Mouse (Mus musculus) embryonic facial prominence, embryonic 10.5 days (tissue): Measurements from ENCODE around the gene Ddx10. TPM values are rescaled to one million over a fixed set of nuclear protein-coding genes. Genes with fewer than 3 reads are reported as not detected.

Experiments used
- DNase-seq: peaks from one replicate; pipeline ENCODE4 v3.0.0-alpha.2; 2017; ENCODE audit warnings: low spot score
- H3K27ac ChIP-seq: fragments of 300-500 bp; sonication (generic); replicated peaks from 2 replicates; pipeline ENCODE4 v1.5.1; 2016; ENCODE audit warnings: mild to moderate bottlenecking
- H3K27me3 ChIP-seq: fragments of 300-500 bp; sonication (generic); replicated peaks from 2 replicates; pipeline ENCODE4 v1.6.1; 2016; ENCODE audit warnings: low read depth, mild to moderate bottlenecking; ENCODE audit not compliant: poor library complexity, severe bottlenecking
- H3K36me3 ChIP-seq: fragments of 300-500 bp; sonication (generic); replicated peaks from 2 replicates; pipeline ENCODE4 v1.6.1; 2016; ENCODE audit warnings: mild to moderate bottlenecking, moderate library complexity
- H3K4me1 ChIP-seq: fragments of 300-500 bp; sonication (generic); 2 replicates; pipeline ENCODE4 v1.6.1; 2016
- H3K4me3 ChIP-seq: fragments of 300-500 bp; sonication (generic); 2 replicates; pipeline ENCODE4 v1.5.1; 2016; ENCODE audit warnings: mild to moderate bottlenecking, moderate library complexity
- H3K9me3 ChIP-seq: fragments of 300-500 bp; sonication (generic); 2 replicates; pipeline ENCODE4 v1.6.1; 2016; ENCODE audit warnings: mild to moderate bottlenecking
- WGBS: fragments of 180-500 bp; shearing (Covaris S2); methylation state at CpG from one replicate; pipeline ENCODE4 v1.1.7; 2016; 5-methylcytosine and 5-hydroxymethylcytosine counted together
- polyA plus RNA-seq: library from polyadenylated mRNA; unstranded; fragments of >200 nt; fragmentation: Nextera tagmentation; extraction: Ambion mirVana; gene quantifications from 2 replicates; pipeline ENCODE4 v1.2.1, GENCODE M21; 2016

The Ddx10 gene
- 30.3 and 30.8 TPM in 2 replicates for polyA plus RNA-seq

DNA sequence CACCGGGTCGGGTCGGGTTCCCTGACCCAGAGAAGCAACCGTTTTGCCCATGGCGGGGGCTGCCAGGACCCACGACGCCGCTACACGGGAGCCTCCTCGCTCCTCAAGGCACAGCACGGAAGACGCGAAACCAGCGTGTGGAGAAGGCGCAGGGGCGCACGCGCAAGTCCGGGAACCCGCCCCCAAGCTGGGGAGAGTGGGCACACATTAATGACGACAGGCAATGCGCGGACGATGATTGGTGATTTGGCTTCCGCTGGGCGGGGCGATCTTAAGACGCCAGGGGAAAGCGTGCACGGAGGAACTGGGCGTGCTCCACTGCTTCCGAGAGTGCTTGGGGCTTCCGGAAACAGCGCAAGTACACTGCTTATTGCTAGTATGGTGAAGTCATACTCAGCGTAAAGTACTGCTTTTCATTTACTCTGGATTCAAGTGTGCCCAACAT lies at the start of gene Ddx10:
Ddx10 (minus strand) TSS at position 101 of the 445 bp plus-strand sequence.
- under 1% methylated on average over 35 of the region's 35 CpGs for WGBS
- Histone ChIP-seq H3K4me1 (peaks cover 16% of the 10 kb centered on the region), H3K4me3 (peak within 1 kb of the TSS; percentile 96), H3K27ac (peak within 1 kb of the TSS; percentile 80), H3K27me3 (no peaks in the 10 kb centered on the region), H3K36me3 (no peaks in the 10 kb centered on the region), H3K9me3 (no peaks in the 10 kb centered on the region)
- peak; percentile 97 for DNase-seq

GRCm38 (mm10) chr9:53292833-53293232 lies 45.0 kb upstream of the Ddx10 start:
- no peak for DNase-seq
- Histone ChIP-seq H3K27me3 (no peaks in the 10 kb centered on the region), H3K4me1 (no peaks in the 10 kb centered on the region), H3K27ac (no peak overlapping the region), H3K4me3 (no peak overlapping the region), H3K36me3 (no peaks in the 10 kb centered on the region), H3K9me3 (no peaks in the 10 kb centered on the region)

DNA sequence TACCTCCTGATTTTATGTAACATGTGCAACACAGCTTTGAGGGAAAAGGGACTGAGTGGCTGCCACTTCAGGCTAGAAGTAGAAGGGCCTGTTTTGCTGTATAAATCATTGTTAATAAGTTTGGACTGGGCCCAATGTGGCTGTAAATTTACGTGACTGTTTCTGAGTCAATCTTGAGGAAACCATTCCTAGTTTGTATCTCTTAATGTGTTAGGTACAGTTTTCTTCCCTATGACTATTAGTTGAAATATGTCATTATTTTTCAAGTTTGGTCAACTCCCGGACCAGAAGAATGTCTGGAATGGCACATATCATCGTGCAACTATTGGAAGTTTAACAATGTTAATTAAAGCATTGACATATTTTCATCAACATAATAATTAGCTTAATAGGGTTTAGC lies 42.2 kb upstream of the Ddx10 start:
- H3K36me3 ChIP-seq = no peaks in the 10 kb centered on the region
- H3K27ac ChIP-seq = no peak overlapping the region
- H3K9me3 ChIP-seq = no peaks in the 10 kb centered on the region
- WGBS = 86% methylated on average over 3 of the region's 3 CpGs
- no peaks in the 10 kb centered on the region for H3K4me1 ChIP-seq
- H3K4me3 ChIP-seq = no peak overlapping the region
- no peak for DNase-seq
- H3K27me3 ChIP-seq = no peaks in the 10 kb centered on the region

DNA sequence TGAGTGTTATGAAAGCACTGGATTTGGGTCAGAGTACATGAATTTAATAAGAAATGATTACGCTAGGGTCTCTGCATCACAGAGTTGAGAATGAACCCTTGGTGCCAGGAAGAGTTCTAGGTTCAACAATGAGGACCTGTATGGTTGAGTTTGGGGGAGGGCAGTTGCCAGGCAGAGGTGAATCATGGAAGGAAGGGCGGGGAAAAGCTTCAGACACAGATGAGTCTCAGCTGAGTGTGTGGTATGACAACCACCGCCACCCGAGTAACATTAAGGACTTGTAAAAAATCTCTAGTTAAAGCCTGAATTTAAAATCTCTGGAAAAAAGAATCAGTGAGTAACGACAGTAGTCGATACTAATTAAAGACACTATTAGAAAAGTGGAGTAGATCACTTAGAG lies 38.9 kb upstream of the Ddx10 start:
- WGBS = 81% methylated on average over 6 of the region's 6 CpGs
- no peak overlapping the region for H3K4me3 ChIP-seq
- no peaks in the 10 kb centered on the region for H3K27me3 ChIP-seq
- no peaks in the 10 kb centered on the region for H3K9me3 ChIP-seq
- DNase-seq = no peak
- no peaks in the 10 kb centered on the region for H3K4me1 ChIP-seq
- H3K36me3 ChIP-seq = no peaks in the 10 kb centered on the region
- H3K27ac ChIP-seq = no peak overlapping the region

DNA sequence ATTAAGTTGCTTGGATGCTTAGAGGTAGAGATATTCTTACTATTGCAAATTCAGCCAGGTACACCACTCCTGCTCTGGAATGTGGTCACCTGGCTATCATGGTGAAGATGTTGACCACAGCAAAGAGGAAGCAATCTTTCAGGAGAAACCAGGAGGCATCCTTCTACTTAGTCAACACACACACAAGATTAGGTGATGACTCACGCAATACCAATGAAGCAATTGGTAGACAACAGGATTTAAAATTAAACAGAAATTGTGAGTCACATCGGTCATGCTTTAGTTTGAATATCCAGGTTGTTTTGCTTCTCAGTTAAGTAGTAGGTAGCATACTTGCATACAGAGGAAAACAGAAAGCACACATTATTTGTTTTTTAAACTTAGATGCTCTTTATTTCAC lies 31.1 kb upstream of the Ddx10 start:
- Histone ChIP-seq H3K27ac (no peak overlapping the region), H3K36me3 (no peaks in the 10 kb centered on the region), H3K27me3 (no peaks in the 10 kb centered on the region), H3K4me1 (peaks cover 5% of the 10 kb centered on the region; the same call in 1 of the 2 replicates), H3K9me3 (no peaks in the 10 kb centered on the region), H3K4me3 (no peak overlapping the region)
- DNase-seq = no peak
- 93% methylated on average over 2 of the region's 2 CpGs for WGBS

GRCm38 (mm10) chr9:53276381-53276780 lies 28.5 kb upstream of the Ddx10 start:
- Histone ChIP-seq H3K4me1 (peaks cover 11% of the 10 kb centered on the region), H3K9me3 (no peaks in the 10 kb centered on the region), H3K27ac (no peak overlapping the region), H3K4me3 (no peak overlapping the region), H3K27me3 (no peaks in the 10 kb centered on the region), H3K36me3 (no peaks in the 10 kb centered on the region)
- no peak for DNase-seq
- WGBS = 87% methylated on average over 1 of the region's 1 CpGs

DNA sequence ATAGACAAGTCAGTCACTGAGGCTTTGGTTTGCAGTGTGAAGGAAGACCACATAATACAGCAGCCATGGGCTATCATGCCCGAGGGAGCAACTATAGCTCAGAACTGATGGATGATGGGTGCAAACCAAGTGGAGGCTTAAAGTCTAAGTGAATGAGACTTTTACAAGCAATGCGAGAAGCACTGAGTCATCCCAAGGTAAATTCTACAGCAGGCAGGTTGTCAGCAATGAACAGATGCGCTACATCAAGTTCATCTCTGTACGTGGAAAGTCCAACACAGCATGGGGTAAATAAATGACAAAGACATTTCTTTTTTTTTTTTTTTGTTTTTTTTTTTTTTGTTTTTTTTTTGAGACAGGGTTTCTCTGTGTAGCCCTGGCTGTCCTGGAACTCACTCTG lies 24.9 kb upstream of the Ddx10 start:
- Histone ChIP-seq H3K4me3 (no peak overlapping the region), H3K27me3 (no peaks in the 10 kb centered on the region), H3K4me1 (peaks cover 11% of the 10 kb centered on the region), H3K36me3 (no peaks in the 10 kb centered on the region), H3K27ac (no peak overlapping the region), H3K9me3 (no peaks in the 10 kb centered on the region)
- DNase-seq = no peak
- 89% methylated on average over 4 of the region's 4 CpGs for WGBS

- Histone ChIP-seq H3K36me3 (no peaks in the 10 kb centered on the region), H3K27ac (no peak overlapping the region), H3K27me3 (no peaks in the 10 kb centered on the region), H3K4me1 (peaks cover 11% of the 10 kb centered on the region), H3K9me3 (no peaks in the 10 kb centered on the region), H3K4me3 (no peak overlapping the region)
- DNase-seq = no peak
- WGBS = 71% methylated on average over 5 of the region's 5 CpGs
Measured at GRCm38 (mm10) chr9:53272207-53272606, 24.4 kb upstream of the Ddx10 start.

DNA sequence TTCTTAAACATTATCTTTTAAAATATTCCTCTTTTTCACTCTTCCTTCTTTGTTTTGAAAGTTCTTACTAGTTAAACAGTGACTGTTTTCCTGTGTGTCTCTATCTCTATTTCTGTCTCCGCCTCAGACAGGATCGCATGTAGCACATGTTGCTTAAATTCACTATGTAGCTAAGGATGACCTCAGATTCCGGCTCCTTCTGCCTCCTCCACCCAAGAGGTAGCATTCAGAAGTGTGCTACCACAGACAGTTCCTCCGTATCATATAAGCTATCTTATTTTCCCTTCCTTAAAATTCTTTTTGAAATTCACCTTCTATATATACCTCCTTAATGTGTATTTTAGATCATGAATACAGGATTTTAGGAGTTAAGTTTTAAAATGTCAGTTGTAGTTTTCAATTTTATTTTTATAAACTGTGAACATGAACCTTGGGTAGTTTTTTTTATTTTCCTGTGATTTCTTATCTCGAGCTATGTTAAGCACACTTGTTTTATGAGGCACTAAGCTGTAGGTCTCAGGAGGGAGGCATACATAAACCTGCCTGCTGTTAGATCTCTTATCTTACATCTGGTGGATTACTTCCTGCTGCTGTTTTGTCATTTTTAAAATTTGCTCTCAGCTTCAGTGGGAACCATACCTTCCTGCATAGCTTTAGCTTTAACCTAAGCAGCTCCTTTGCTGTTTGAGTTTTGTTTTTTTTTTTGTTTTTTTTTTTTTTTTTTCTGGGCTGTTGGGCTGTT lies 23.6 kb upstream of the Ddx10 start:
- peaks cover 11% of the 10 kb centered on the region for H3K4me1 ChIP-seq
- no peaks in the 10 kb centered on the region for H3K9me3 ChIP-seq
- no peak overlapping the region for H3K27ac ChIP-seq
- no peaks in the 10 kb centered on the region for H3K36me3 ChIP-seq
- H3K27me3 ChIP-seq = no peaks in the 10 kb centered on the region
- no peak overlapping the region for H3K4me3 ChIP-seq
- no peak for DNase-seq
- whole genome bisulfite sequencing = 79% methylated on average over 5 of the region's 5 CpGs

DNA sequence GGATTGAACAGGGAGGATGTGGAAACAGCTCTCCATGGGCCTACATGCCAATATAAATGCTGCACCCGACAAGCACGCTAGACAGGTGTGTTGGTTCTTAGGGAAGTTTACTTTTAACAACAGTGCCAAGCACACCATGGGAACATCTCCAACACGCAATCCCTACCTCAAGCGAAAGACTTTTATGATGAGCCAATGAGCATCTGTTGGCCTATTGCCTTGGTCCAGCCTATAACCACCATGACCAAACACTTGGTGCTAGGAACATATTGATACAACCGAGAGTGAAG lies 21.6 kb upstream of the Ddx10 start:
- Histone ChIP-seq H3K36me3 (no peaks in the 10 kb centered on the region), H3K4me3 (no peak overlapping the region), H3K9me3 (no peaks in the 10 kb centered on the region), H3K4me1 (peaks cover 6% of the 10 kb centered on the region; the same call in 1 of the 2 replicates), H3K27ac (no peak overlapping the region), H3K27me3 (no peaks in the 10 kb centered on the region)
- WGBS = 93% methylated on average over 5 of the region's 5 CpGs
- no peak for DNase-seq

DNA sequence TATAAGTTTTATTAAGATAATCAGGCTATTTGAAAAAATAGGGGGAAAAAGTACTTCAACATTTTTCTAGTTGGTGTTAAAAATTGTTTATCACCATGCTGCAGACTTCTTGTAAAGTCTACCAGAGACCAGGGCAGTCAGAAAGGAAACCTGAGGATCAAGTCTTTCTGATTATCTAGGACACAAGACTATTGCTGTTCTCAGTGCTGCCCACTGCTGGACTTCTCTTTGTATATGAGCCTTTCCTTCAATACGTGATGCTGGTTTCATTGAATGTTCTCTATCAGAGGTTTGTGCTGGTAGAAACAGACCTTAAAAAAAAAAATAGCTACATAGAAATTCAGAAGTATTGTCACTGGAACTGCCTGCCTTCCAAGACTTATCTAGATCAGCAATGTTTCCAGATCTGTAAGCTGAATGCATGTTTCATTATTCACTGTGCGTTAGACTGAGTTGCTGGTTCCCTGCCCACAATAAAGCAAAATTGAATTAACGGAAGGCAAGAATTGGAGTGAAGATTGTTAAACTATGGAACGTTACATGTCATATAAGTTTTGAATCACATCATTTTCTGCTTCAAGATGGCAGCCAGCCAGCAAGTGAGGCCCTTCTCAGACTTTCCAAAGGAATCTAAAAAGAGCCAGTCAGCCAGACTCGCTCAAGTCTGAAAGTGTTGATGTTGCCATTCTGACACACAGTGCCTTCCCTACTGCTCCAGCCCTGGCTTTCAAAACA lies 21.0 kb upstream of the Ddx10 start:
- no peak overlapping the region for H3K4me3 ChIP-seq
- H3K27me3 ChIP-seq = no peaks in the 10 kb centered on the region
- H3K9me3 ChIP-seq = no peaks in the 10 kb centered on the region
- no peak for DNase-seq
- no peak overlapping the region for H3K27ac ChIP-seq
- no peaks in the 10 kb centered on the region for H3K36me3 ChIP-seq
- WGBS = 84% methylated on average over 5 of the region's 5 CpGs
- H3K4me1 ChIP-seq = peaks cover 6% of the 10 kb centered on the region; the same call in 1 of the 2 replicates

DNA sequence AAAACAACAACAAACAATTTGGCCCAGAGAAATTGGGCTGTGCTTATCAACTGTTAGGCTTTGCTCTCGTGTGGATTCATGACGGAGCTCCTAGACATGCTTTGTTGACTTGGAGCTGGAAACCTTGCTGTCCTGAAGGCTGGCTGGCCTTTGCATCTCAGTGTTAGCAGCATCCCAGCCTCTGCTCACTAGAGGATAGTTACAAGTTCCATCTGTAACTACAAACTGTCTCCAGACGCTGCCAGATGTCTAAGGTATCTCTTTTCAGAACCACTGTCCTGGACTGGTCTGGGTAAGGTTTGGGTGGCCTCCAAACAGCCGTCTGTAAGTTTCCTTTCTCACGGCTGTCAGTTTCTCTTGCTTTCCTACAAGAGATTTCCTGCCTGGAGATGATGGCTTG lies 20.2 kb upstream of the Ddx10 start:
- no peak for DNase-seq
- no peaks in the 10 kb centered on the region for H3K9me3 ChIP-seq
- no peak overlapping the region for H3K4me3 ChIP-seq
- H3K27me3 ChIP-seq = no peaks in the 10 kb centered on the region
- no peak overlapping the region for H3K27ac ChIP-seq
- WGBS = 75% methylated on average over 5 of the region's 5 CpGs
- no peaks in the 10 kb centered on the region for H3K36me3 ChIP-seq
- peaks cover 6% of the 10 kb centered on the region; the same call in 1 of the 2 replicates for H3K4me1 ChIP-seq

- Histone ChIP-seq H3K27me3 (no peaks in the 10 kb centered on the region), H3K27ac (no peak overlapping the region), H3K4me1 (no peaks in the 10 kb centered on the region), H3K4me3 (no peak overlapping the region), H3K36me3 (no peaks in the 10 kb centered on the region), H3K9me3 (no peaks in the 10 kb centered on the region)
- DNase-seq = no peak
- 61% methylated on average over 2 of the region's 2 CpGs for WGBS
Measured at GRCm38 (mm10) chr9:53265589-53265988, 17.7 kb upstream of the Ddx10 start.
